Mouse (Mus musculus) ES-E14 (cell line): ENCODE results near the gene Parvg. TPM values are rescaled to one million over a fixed set of nuclear protein-coding genes. Genes with fewer than 3 reads are reported as not detected.

Experiments used
- DNase-seq: peaks from one replicate; pipeline ENCODE4 v3.0.0-alpha.2; 2013; ENCODE audit warnings: low read depth, low spot score
- H3K27ac ChIP-seq: 2 replicates; pipeline ENCODE4 v1.5.1; 2012; ENCODE audit warnings: low read depth, mild to moderate bottlenecking, low read length, moderate library complexity, mixed read lengths; ENCODE audit not compliant: poor library complexity, insufficient read depth, severe bottlenecking
- H3K36me3 ChIP-seq: 2 replicates; pipeline ENCODE4 v1.6.1; 2012; ENCODE audit warnings: mild to moderate bottlenecking, low read length, moderate library complexity, mixed read lengths; ENCODE audit not compliant: control insufficient read depth, poor library complexity, insufficient read depth, severe bottlenecking
- H3K4me1 ChIP-seq, 2 experiments: fragments of 150-350 bp in 1 of 2; sonication (generic) in 1 of 2; 2 replicates each; pipeline ENCODE4 v1.6.1; 2012; ENCODE audit warnings: low read length in 2 of 2, mild to moderate bottlenecking in 1 of 2, mixed read lengths in 1 of 2; ENCODE audit not compliant: control insufficient read depth in 2 of 2, insufficient read depth in 2 of 2, poor library complexity in 1 of 2
- H3K4me3 ChIP-seq, 2 experiments: fragments of 150-350 bp in 1 of 2; sonication (generic) in 1 of 2; 2 replicates each; pipeline ENCODE4 v1.5.1; 2012; ENCODE audit warnings: low read length in 2 of 2, low read depth in 1 of 2, mild to moderate bottlenecking in 1 of 2, mixed read lengths in 1 of 2; ENCODE audit not compliant: insufficient read depth in 1 of 2, poor library complexity in 1 of 2, severe bottlenecking in 1 of 2
- H3K9ac ChIP-seq: 2 replicates; pipeline ENCODE4 v1.6.1; 2012; ENCODE audit warnings: low read depth, mild to moderate bottlenecking, low read length, mixed read lengths; ENCODE audit not compliant: poor library complexity, insufficient read depth, severe bottlenecking
- H3K9me3 ChIP-seq: fragments of 150-350 bp; sonication (generic); 2 replicates; pipeline ENCODE4 v1.6.1; 2012; ENCODE audit warnings: low read depth, mild to moderate bottlenecking, low read length; ENCODE audit not compliant: control insufficient read depth, insufficient read depth
- CHD2 ChIP-seq: IDR thresholded peaks from 2 replicates; pipeline ENCODE4 v1.6.1; 2014; ENCODE audit warnings: mild to moderate bottlenecking, low read depth, low read length, inconsistent platforms
- HCFC1 ChIP-seq: IDR thresholded peaks from 2 replicates; pipeline ENCODE4 v1.6.1; 2012; ENCODE audit warnings: low read length, inconsistent platforms, borderline replicate concordance; ENCODE audit not compliant: insufficient read depth
- MAFK ChIP-seq: IDR thresholded peaks from 2 replicates; pipeline ENCODE4 v1.6.1; 2014; ENCODE audit warnings: mild to moderate bottlenecking, low read depth, low read length, inconsistent platforms; ENCODE audit not compliant: insufficient read depth
- ZC3H11A ChIP-seq: IDR thresholded peaks from 2 replicates; pipeline ENCODE4 v1.6.1; 2012; ENCODE audit warnings: low read depth, mild to moderate bottlenecking, inconsistent platforms, low read length, borderline replicate concordance
- ZNF384 ChIP-seq: IDR thresholded peaks from 2 replicates; pipeline ENCODE4 v1.6.1; 2012; ENCODE audit warnings: low read depth, low read length, inconsistent platforms
- in situ Hi-C, 2 experiments: fragments of 600-800 bp; cut with MboI; formaldehyde crosslinking; loops; one replicate each; pipeline ENCODE4 v1.15.1; 2025; ENCODE audit warnings: low sequenced_read_pairs in 2 of 2, inconsistent platforms in 1 of 2; ENCODE audit not compliant: unreplicated experiment in 2 of 2
- total RNA-seq: library from RNA; depleted of rRNA; stranded (reverse); fragments of 300-350 nt; gene quantifications from 2 replicates; pipeline ENCODE4 v1.2.3, GENCODE M21; 2012

Gene Parvg
- total RNA-seq, 1 experiment = 1.3 TPM

- Histone ChIP-seq H3K9ac (no peak overlapping the region), H3K36me3 (no peaks in the 10 kb centered on the region), H3K9me3 (no peaks in the 10 kb centered on the region), H3K4me3 (no peak overlapping the region), H3K27ac (no peak overlapping the region), H3K4me1 (no peaks in the 10 kb centered on the region)
- in situ Hi-C loops = no loop called here
- TF ChIP-seq MAFK (no peak), ZNF384 (no peak), CHD2 (no peak), HCFC1 (no peak), ZC3H11A (no peak)
- DNase-seq = no peak
Measured at GRCm38 (mm10) chr15:84349915-84350738, 26.3 kb downstream of the Parvg start.

DNA sequence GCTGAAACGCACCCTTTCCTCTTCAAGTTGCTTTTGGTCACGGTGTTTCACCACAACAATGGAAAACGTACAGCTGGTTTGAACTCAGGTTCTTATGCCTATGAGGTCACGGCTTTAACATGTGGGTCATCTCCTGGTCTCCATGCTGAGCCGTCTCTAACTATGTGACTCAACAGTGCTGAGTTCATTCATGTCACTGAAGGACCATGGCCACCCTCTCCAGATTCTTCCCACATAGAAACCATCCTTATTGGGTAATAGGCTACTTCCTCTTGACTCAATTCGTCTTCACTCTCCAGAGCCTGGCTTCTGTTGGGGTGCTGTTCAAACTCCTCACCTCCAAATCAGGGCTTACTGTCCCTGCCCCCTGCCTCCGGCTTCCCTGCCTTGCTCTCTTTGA, 27.5 kb downstream of the Parvg start:
- H3K36me3 ChIP-seq = no peaks in the 10 kb centered on the region
- in situ Hi-C loops = no loop called here
- no peaks in the 10 kb centered on the region for H3K4me1 ChIP-seq
- TF ChIP-seq ZNF384 = no peak
- TF ChIP-seq HCFC1 = no peak
- TF ChIP-seq MAFK = no peak
- TF ChIP-seq CHD2 = no peak
- TF ChIP-seq ZC3H11A = no peak
- H3K9ac ChIP-seq = no peak overlapping the region
- no peaks in the 10 kb centered on the region for H3K9me3 ChIP-seq
- no peak overlapping the region for H3K4me3 ChIP-seq
- H3K27ac ChIP-seq = no peak overlapping the region
- no peak for DNase-seq

DNA sequence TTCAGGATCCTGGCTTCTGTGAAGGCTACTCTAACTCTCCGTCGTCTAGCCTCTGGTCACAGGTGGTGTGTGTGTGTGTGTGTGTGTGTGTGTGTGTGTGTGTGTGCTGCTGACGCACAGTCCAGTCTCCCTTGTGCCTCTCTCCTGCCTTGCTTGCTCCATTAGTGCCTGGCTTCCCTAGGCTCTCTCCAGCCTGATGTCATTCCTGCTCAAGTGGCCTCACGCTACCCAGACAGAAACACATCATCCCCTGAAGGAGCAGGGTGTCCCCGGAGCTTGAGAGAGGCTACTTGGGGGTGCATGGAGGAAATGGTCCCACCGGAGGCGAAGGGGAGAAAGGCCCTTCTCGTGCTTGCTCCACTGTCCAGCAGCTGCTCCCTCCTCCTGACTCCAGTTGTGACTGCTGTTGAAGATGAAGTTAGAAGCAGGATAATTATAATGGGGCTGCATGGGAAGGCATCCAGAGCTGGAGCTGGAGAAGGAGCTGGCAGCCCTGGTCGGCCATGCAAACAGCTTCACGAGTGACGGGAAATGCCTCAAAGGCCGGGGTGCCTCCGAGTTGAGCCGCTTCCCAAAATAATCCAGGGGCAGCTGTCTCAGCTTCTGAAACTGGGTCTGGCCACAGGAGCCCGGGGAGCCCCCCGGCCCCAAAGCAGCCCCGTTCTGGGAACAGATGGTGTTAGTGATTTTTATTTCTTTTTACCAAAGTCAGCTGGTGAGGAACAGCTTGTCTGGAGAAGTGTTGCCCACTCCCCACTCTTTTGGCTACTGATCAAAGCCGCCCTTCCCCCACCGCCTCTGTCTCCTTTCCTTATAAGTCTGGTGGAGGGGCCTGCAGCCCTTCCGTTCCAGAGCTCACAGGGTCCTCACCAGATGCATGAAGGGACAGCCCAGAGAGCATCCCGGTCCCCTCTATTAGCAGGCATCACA, 28.4 kb downstream of the Parvg start:
- TF ChIP-seq ZNF384 = no peak
- TF ChIP-seq HCFC1 = no peak
- no peak for TF ChIP-seq MAFK
- no peak for TF ChIP-seq CHD2
- TF ChIP-seq ZC3H11A = no peak
- Histone ChIP-seq H3K4me1 (no peaks in the 10 kb centered on the region), H3K4me3 (no peak overlapping the region), H3K27ac (no peak overlapping the region), H3K36me3 (no peaks in the 10 kb centered on the region), H3K9ac (no peak overlapping the region), H3K9me3 (no peaks in the 10 kb centered on the region)
- DNase-seq = no peak
- in situ Hi-C loops = no loop called here

DNA sequence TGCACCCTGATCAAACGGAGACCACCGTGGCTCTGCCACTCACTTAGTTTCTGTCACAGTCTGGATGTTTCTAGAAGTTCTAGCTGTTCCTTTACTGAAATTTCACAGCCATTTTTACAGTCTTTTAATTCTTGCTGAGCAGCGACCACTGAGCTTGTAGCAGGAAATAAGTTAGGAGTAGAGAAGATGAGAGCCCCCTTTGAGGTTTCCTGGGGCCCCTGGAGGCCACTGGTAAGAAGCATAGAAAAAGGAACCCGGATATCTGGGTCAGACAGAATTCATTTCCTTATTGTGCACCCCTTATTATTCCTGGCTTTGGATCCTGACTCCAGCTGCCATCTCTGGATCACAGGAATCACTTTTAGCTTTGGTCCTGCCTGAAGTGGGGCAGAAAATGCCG, 31.3 kb downstream of the Parvg start:
- Histone ChIP-seq H3K4me3 (no peak overlapping the region), H3K9ac (no peak overlapping the region), H3K9me3 (no peaks in the 10 kb centered on the region), H3K27ac (no peak overlapping the region), H3K4me1 (no peaks in the 10 kb centered on the region), H3K36me3 (no peaks in the 10 kb centered on the region)
- TF ChIP-seq CHD2 = no peak
- TF ChIP-seq ZC3H11A = no peak
- no peak for TF ChIP-seq ZNF384
- TF ChIP-seq HCFC1 = no peak
- TF ChIP-seq MAFK = no peak
- in situ Hi-C loops = no loop called here
- DNase-seq = no peak
